Mouse (Mus musculus) cerebellum, postnatal 14 days (tissue): ENCODE measurements at regions not wholly inside any gene's neighbourhood (a gene's known extent, or its start where the extent isn't known, plus 50 kb on each side); places are given as distances from the start of the nearest gene placed in this dataset.

Experiments used
- DNase-seq, 2 experiments: peaks; one replicate each; pipeline ENCODE4 v3.0.0; 2021; ENCODE audit warnings: mixed read lengths in 2 of 2

DNA sequence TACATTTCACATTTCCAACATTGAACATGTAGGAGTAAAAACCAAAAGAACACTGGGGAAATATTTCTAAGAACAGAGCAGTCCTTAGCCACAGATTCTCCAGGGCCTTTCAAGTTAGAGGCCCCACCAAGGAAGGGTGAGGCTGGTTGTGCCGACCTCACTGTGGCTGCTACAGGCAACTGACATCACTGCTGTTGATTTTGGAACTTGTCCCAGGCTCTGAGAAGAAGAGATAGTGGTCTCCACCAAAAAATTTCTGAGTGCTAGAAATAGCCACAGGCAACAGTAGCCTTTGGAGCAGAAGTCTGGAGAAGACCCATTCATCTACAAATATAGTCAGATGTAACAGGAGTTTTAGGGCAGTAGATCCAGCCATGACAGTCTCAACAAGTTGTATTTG, 959.7 kb upstream of the Lrrc6 start:
- DNase-seq: no peak

DNA sequence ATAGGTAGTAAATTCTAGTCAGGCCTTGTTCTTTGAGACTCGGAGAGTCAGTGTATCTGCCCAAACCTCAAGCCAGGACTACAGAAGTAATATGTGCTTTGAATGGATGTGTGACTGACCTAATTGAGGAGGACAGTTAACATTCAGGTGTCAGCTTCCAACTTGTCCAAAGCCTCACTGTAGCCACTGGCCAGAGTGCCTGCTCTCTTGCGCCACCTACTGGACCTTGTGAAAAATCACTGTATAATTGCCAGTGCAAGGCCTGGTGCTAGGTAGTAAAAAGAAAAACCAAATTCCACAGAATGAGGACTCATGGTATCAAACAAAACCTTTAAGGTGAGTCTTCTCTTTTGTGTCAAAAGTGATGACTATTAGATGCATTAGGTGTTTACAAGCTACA, 933.6 kb upstream of the Lrrc6 start:
- DNase-seq: peak; percentile 75 to 76

DNA sequence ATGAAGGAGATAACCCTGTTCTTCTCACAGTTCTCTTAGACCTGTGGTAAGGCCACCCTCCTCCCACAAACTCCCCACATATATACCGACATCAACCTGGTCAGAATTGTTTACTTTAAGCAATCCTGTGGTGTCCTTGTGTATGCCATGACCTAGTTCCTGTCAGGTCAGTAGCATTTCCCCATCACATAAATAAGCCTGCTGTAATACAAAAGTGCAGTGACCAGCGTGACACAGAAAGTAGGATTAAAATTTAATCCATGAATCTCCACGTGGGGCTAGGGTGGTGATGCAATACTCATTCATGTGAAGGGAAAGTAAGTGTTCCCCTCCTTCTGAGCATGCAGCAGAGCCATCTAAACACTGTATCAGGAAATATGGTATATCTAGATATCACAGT, 923.2 kb upstream of the Lrrc6 start:
- DNase-seq: no peak

DNA sequence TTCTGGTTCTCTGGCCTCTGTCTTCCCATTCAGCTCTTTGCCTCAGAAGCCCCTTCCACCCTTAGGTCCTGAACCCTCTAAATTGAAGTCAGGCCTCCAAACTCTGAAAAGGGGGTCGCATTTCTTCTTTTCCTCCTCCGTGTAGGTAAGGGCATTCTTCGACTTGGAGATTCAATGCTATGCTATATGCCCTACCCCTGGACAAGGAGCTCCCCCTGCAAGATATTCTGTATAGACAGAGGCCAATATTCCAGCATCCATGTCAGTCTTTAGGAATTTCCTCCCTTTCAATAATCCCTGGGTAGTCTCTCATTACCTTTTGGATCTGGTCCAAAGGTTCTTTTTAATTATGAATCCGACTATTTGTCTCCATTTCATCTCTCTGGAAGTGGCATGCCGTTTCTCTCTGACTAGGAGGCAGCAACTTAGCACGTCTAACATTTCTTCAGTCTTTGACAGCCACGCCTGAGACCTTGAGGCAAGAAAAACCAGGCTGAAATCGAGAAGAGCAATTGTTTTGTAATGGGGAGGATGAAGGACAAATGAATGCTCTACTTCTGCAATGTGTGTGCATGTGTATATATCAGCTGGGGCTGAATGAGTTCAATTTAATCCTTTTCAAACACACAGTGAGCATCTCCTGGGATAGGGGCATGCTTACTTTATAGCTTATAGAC, 921.7 kb upstream of the Lrrc6 start:
- no peak for DNase-seq

DNA sequence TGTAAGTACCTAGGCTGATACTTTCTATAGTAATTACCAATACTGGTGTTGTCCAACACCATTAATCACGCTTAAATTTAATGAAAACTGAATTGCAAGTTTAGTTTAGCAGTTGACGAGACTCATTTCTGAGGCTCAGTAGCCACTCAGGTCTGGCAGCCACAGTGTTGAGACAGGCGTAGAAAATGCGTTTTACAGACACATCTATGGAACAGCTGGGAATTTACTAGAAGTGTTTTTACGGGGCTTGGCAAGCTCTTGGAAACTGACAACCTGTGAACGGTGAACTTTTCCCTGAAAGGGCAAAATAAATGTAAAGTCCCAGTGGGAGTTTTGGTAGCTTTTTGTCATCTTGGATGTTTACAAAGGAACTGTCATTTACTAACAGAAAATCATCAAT, 920.1 kb upstream of the Lrrc6 start:
- no peak for DNase-seq

DNA sequence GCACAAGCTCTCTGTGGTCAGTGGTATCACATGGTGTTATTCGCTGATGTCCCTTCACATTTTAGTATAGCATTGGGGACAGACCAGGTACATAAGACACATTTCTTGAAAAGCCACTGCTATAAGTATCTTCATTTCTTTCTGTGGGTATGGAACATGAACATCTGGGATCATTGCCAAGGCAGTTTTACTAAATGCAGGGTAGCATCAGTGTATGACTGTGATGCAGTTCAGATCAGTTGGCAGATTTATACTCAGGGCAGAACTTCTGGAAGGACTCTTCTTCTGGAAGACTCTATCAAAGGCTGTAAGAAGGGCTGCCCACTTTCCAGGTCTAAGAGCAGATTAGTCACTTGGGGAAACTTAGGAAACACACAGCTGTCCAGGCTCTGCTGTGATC, 919.0 kb upstream of the Lrrc6 start:
- no peak for DNase-seq

DNA sequence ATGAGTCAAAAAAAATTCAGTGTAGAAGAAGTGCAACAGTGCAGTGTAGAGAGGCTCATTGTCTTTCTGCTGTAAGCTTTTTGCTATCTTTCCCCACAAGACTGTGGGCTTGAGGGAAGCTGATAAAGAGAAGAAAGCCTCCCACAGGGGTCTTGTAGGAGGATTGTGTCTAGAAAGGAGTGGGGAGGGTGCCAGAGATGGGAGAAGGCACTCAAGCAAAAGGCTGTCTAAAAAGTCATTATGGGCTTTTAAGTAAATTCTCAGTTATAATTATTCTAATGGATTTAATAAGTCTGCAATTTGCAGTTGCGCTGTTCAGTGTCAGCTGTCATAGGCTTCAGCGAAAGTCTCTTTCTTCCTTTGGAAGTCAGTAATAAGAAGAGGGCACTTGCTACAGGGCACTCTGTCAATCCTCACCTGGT, 917.0 kb upstream of the Lrrc6 start:
- DNase-seq: no peak

DNA sequence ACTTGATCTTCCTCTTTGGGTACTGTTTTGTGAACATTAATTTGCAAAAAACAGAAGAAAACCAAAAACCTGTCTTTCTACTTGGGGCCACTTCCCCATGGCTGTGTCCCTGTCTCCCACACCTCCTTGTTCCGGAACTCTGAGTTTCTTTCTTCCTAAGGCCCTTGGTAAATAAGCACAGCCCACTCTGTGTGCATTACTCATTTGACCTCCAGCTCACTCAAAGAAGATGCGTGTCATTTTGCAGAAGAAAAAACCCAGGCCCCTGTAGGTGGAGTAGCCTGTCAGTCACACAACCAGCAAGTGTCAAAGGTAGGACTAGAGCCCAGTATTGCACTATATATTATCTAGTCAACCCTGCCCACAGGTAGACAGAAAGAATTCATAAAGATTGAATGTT, 915.1 kb upstream of the Lrrc6 start:
- DNase-seq: no peak

DNA sequence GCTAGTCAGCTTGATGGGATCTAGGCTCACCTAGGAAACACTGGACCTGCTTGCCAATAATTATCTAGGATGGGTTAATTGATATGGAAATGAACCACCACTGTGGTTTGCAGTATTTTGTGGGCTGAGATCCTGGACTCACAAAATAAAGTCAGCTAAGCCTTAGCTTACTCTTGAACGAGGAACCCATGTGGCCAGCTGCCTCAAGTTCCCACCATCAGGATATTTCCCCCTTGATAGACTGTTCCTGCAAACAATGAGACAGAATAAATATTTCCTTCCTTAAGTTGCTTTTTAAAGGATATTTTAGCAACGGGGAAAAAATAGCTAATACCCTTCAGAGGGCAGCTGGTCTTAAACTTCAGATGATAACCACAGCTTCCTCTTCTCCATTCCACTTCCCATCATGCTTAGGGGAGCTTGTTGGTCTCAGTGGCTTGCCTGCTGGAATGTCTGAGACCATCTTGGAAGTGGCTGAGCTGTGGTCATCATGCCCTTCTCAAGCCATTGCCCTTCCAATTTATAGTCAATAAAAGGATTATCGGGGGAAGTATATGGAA, 913.7 kb upstream of the Lrrc6 start:
- no peak for DNase-seq

DNA sequence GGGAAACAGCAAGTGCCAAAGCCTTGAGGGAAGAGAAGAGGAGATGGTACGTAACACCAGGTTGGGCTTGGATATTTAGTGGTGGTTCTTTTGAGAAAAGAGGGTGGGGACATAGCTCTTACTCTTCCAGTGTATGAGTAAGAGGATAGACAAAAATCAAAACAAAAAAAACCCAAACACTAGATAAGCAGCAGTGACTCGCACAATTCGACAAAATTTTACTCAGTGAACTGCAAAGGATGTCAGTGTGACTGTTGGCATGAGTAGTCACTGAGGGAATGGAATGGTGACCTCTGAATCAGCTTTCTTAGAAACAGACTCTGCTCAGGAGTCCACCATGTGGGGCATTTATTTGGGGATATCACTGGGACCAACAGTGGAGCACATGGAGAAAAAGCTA, 912.9 kb upstream of the Lrrc6 start:
- no peak for DNase-seq

DNA sequence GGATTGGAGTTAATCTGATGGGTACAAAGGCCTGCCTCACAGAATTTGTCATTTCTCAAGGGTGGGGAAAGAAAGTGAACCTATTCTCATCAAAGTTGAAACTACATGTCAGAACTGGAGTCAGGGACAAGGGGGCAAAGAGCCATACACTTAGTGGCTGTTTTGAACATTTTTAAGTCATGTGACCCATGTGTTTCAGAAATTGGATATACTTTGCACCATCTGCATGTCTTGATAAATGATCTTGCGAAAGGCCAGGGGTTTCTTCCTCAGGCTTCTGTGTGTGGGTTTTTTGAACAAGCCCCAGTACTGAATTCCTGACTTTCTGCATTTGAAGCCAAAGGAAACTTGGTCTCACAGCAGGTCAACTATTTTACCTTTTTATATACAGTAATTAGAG, 911.7 kb upstream of the Lrrc6 start:
- no peak for DNase-seq

DNA sequence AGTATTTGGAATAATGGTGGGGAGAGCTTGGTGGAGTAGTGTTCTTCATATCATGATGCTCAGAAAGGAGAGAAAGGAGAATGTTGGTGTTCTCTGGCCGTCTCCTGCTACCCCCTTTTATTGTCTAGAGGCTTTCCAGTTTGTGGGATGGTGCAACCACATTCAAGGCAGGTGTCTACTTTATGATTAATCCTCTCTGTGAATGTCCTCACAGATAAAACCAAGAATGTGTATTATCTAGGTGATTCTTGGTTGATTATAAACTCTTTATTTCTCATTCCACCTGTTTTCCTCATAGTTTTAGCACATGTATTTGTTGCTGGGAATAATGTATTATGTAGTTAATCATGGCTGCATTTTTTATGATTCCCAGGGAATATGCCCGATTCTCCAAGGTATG, 910.9 kb upstream of the Lrrc6 start:
- DNase-seq: no peak

DNA sequence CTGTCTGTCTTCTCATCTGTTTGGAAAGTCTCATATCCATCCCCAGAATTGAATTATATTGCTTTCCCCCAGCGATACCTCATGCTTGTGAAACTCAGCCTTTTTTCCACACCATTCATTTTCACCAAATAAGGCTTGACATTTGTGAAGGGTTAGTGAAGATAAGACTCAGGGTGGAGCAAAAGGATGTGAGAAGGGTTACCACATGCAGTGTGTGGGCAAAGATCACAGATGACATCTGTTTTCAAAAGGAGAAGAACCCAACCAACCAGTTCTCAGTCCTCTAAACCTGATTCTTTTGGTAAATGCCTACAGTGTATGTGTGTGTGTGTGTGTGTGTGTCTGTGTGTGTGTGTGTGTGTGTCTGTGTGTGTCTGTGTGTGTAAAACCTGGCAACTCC, 909.3 kb upstream of the Lrrc6 start:
- DNase-seq: no peak

DNA sequence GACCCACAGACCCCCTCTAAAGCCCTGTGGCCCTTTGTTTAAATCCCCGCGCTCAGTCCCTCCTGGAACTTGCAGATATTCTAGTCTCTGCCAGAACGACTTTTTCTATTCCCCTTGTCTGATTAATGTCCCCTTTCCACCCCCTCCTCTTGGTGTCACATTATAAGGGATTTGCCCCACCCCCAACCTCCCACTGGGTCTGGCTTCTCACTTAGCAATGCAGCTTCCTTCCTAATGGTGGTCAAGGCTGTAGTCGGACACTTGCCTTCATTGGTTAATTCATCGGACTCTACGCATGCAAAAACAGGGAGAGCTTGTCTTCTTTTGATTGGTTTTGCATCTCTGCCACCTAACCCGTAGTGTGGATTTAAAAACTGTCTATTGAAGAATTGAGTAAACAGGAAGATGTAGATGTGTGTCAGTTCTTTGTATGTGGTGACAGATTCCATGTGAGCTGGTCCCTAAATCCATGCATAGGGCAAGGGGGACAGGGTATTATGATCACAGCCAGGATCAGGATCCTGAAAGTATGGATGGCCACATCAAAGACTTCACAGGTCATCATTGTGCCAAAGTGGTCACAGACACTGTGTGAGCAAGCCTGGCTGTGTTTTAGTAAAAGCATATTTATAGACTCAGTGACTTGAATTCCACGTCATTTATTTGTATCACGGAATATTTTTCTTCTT, 908.3 kb upstream of the Lrrc6 start:
- no peak for DNase-seq

DNA sequence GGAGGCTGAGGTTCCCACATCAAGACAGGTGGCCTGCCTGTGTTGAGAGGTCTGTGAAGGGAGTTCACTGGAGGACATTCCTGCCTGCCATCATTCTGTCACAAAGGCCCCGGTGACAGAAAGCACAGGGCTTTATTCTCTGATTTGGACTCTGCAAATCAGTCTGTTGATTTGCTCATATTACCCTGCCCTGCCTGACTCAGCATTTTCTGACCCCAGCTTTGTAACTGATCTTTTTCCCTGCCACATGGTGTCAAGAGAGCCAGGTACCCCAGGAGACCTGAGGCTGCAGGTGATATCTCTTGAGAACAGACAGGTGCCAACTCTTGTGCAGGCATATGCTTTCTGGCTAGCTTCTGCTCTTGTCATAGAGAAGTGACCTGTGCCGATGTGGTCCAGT, 906.5 kb upstream of the Lrrc6 start:
- peak; percentile 9 to 19 for DNase-seq

DNA sequence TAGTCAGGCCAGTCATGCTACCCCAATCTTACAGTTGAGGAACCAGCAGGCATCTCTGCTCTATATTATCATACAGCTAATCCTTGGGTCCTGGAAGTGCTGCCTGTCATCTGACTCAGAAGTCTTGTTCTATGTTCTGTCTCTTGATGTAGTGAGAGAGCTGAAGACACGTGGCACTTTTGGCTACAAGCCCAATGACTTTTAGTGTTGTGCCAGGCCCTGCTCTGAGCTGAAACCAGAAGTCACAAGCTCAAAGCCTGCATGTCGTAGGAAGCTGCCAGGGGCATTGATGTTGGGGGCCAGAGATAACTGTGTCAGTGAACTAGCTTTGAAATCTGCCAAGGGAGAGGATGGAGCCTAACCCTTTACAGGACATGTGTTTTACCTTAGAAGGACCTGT, 904.8 kb upstream of the Lrrc6 start:
- peak; percentile 22 to 34 for DNase-seq

DNA sequence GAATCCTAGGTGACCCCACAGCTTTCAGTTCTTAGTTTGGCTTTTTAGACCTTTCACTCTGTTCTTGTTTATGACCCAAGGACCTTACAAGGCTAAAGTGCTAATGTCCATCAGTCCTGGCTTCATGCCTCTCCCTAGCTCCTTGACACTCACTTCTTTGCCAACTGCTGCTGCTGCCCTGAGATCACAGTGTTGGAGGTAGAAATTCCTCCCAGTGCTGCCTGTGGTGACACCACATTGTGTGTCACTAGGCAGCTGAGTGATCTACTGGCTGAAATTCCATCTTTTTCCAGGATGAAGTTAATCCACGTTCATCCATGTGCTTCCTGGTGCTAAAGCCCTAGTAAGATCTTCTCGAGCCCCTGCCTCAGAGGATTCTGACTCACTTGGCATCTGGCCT, 904.3 kb upstream of the Lrrc6 start:
- DNase-seq: peak in 1 of 2 experiments; percentile 4

DNA sequence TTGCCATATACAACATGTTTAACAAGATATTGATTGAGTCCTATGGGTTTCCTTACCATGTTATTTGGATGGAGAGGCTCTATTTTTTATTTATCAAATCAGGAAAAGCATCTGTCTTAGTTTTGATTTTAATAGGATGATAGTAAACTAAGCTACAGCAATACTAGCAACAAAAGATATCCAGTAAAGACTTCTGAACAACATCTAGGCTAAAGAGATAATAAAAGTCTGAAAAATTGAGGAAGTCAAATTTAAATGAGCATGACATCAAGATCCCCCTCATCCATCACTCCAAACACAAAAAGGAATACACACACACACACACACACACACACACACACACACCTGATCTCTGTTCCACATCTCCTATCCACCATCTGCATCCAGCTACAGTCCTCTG, 901.6 kb upstream of the Lrrc6 start:
- no peak for DNase-seq

DNA sequence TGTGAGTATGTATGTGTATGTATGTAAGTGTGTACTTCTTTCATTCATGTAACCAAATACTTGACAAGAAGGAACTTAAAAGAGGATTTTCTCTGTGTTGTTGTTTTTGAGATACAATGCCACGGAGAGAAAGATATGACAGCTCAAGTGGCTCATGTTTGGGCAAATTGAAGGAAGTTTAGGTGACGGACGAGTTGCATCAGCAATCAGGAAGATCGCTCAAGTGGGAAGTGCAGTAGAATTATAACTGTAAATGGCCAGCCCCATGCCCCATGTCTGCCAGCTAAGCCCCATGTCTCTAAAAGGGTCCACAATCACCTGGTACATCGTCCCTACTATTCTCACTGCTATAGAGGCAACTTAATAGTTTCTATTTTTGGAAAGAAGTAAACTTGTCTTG, 896.6 kb upstream of the Lrrc6 start:
- DNase-seq: no peak

DNA sequence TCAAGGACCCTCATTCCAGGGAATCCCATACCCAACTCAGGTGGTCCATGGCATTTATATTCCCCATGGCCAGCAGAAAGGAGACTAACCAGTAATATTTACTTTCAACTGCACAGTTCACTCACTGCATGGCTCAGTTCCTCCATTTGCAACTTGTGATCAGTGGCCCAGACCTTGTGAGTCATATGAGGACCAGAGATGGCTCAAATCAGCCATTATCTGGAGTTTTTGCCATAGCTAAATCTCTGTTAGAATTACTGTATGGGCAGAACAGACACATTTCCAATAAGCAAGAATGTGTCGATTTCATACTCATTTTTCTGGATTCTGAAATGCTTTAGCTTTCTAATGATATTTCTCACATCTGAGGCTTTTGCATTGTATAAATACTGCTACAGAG, 894.4 kb upstream of the Lrrc6 start:
- DNase-seq: no peak

DNA sequence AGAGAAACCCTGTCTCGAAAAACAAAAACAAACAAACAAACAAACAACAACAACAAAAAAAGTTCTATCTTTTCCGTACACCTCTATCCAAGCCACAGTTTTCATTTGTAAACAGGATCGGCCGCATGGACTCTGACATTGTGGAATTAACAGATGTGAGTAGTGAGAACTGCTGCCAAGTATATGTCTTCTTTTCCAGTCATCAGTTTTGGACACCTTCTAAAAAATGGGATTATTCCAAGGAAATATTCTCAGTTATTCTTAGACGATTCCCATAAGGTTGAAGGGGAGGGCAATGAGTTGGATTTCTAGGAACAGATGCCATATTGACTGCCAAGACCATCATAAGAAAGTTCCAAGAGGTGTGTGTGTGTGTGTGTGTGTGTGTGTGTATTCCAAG, 891.2 kb upstream of the Lrrc6 start:
- no peak for DNase-seq

DNA sequence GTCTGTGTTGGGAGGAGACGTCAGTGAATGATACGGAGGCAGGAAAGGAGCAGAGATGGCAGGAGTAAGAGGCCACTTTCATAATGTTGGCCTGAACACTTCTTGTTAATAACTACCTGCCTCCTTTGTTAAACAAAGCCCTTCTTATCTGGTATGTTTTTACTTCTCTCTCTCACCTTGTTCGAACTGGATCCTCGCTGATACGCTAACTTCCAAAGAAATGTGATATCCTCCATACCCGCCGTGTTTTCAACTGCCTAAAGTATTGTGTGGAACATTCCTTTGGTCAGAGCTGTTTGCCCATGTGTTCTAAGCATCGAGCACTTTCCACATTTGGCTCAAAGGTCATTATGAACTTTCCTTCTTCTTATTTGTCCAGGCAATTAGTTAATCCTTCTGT, 887.8 kb upstream of the Lrrc6 start:
- no peak for DNase-seq

DNA sequence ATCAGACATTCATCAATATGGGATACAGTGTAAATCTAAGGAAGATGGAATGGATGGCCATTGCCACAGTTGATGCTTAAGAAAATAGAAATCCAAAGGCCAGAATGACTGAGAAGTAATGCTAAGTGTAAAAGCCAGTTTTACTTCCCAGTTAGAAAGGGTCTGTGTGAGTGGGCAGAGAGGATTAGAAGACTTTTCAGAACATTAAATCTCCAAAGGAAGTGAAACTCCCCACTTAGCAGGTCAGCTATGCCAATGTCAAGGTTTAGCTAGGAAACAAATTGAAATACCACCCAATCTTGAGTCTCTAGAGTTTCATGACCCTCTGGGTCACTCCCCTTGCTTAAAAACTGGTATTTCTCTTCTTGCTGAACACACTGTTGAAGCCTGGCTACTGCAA, 886.2 kb upstream of the Lrrc6 start:
- no peak for DNase-seq

DNA sequence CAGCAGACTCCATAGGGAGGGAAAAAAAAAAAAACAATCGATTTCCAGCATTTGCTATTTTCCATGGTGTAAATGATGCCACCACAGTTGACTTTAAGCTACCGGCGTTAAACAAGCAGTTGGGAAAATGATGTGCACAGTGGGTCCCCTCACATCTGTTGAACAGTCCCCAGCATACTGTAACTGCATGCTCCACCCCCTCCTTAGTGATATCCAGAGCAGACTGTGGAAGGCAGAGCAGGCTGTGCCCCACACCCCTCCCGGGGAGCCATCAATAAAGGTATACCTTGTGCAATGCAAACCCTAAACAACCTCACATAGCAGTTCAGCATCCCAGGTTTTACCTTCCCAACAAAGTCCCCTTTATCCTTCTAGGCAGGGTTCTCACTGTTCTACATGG, 872.9 kb upstream of the Lrrc6 start:
- DNase-seq: no peak

DNA sequence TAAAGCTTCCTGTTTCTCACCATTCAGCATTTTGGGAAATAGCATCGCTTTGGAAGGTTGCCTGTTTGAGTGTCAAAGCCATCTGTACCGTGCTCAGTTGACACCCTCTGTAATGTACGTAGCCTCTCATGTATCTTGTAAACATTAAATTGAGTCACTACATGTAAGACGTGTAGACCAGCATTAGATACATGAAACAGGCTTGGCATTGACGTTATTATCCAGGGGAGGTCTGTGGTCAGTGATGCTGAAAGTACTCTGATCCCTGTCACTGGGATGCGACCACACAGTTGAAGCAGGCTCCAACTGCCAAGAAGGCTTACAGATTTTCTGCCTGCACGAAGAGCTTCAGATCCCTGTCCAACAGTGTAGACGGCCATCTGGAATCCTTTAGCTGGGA, 872.3 kb upstream of the Lrrc6 start:
- peak; percentile 56 to 80 for DNase-seq
